Mouse (Mus musculus) kidney, adult 11 months (tissue): Measurements from ENCODE around the gene Rhobtb1.

Experiments
- DNase-seq: peaks from one replicate; pipeline ENCODE4 v3.0.0; 2022

The Rhobtb1 gene

GRCm38 (mm10) chr10:69212542-69213440, 61.6 kb downstream of the Rhobtb1 start, which contains the start of gene A930033H14Rik:
Gene A930033H14Rik (minus strand): TSS chr10:69213098.
- peak; percentile 79 for DNase-seq

GRCm38 (mm10) chr10:69213451-69213877, 62.2 kb downstream of the Rhobtb1 start:
- no peak for DNase-seq

GRCm38 (mm10) chr10:69213986-69214385, 62.8 kb downstream of the Rhobtb1 start:
- DNase-seq = no peak

GRCm38 (mm10) chr10:69217127-69217690, 66.0 kb downstream of the Rhobtb1 start:
- DNase-seq = no peak

- DNase-seq = peak; percentile 93
These were observed 67.4 kb downstream of the Rhobtb1 start for GRCm38 (mm10) chr10:69218458-69219288.

- DNase-seq = no peak
These were observed 68.0 kb downstream of the Rhobtb1 start for GRCm38 (mm10) chr10:69219289-69219626.

GRCm38 (mm10) chr10:69220296-69220695, 69.1 kb downstream of the Rhobtb1 start:
- peak; percentile 87 for DNase-seq

- no peak for DNase-seq
These were observed 69.9 kb downstream of the Rhobtb1 start for GRCm38 (mm10) chr10:69221148-69221547.

GRCm38 (mm10) chr10:69221955-69222354, 70.7 kb downstream of the Rhobtb1 start:
- no peak for DNase-seq

- no peak for DNase-seq
These were observed 72.0 kb downstream of the Rhobtb1 start for GRCm38 (mm10) chr10:69223232-69223631.

- DNase-seq = no peak
These were observed 73.0 kb downstream of the Rhobtb1 start for GRCm38 (mm10) chr10:69224276-69224675.

- DNase-seq = no peak
These were observed 74.2 kb downstream of the Rhobtb1 start for GRCm38 (mm10) chr10:69225471-69225870.

- DNase-seq = no peak
These were observed 74.7 kb downstream of the Rhobtb1 start for GRCm38 (mm10) chr10:69225951-69226350.

GRCm38 (mm10) chr10:69237185-69237584, 86.0 kb downstream of the Rhobtb1 start:
- DNase-seq = no peak

GRCm38 (mm10) chr10:69237781-69238180, 86.5 kb downstream of the Rhobtb1 start:
- no peak for DNase-seq

GRCm38 (mm10) chr10:69238311-69238710, 87.1 kb downstream of the Rhobtb1 start:
- DNase-seq = no peak

- DNase-seq = no peak
These were observed 89.3 kb downstream of the Rhobtb1 start for GRCm38 (mm10) chr10:69240530-69240929.

- DNase-seq = no peak
These were observed 93.9 kb downstream of the Rhobtb1 start for GRCm38 (mm10) chr10:69245151-69245550.

GRCm38 (mm10) chr10:69245906-69246668, 94.9 kb downstream of the Rhobtb1 start:
- DNase-seq = no peak

- DNase-seq = no peak
These were observed 95.5 kb downstream of the Rhobtb1 start for GRCm38 (mm10) chr10:69246762-69247161.

GRCm38 (mm10) chr10:69247311-69248033, 96.2 kb downstream of the Rhobtb1 start:
- no peak for DNase-seq
